Mouse (Mus musculus) embryonic fibroblast, embryonic 13.5 days (primary cell): ENCODE measurements around the gene Bod1l. TPM values are rescaled to one million over a fixed set of nuclear protein-coding genes. Genes with fewer than 3 reads are reported as not detected.

ENCODE experiments used
- H3K27ac ChIP-seq: 2 replicates; pipeline ENCODE4 v1.5.1; 2012; ENCODE audit warnings: low read length, control low read depth, inconsistent platforms; ENCODE audit not compliant: insufficient read depth
- H3K4me1 ChIP-seq: 2 replicates; pipeline ENCODE4 v1.6.1; 2011; ENCODE audit warnings: low read length; ENCODE audit not compliant: control insufficient read depth, insufficient read depth
- H3K4me3 ChIP-seq: 2 replicates; pipeline ENCODE4 v1.5.1; 2011; ENCODE audit warnings: mild to moderate bottlenecking, control low read depth, low read length; ENCODE audit not compliant: insufficient read depth
- CTCF ChIP-seq: IDR thresholded peaks from 2 replicates; pipeline ENCODE4 v1.5.1; 2011; ENCODE audit warnings: mild to moderate bottlenecking, control low read depth, low read length, moderate library complexity, borderline replicate concordance; ENCODE audit not compliant: insufficient read depth
- POLR2A ChIP-seq: IDR thresholded peaks from 2 replicates; pipeline ENCODE4 v1.6.1; 2011; ENCODE audit warnings: low read depth, mild to moderate bottlenecking, control low read depth, low read length, moderate library complexity
- polyA plus RNA-seq: library from polyadenylated mRNA; stranded (reverse); fragments of >200 nt; gene quantifications from 2 replicates; pipeline ENCODE4 v1.2.4, GENCODE M21; 2011; ENCODE audit warnings: low read depth; ENCODE audit not compliant: missing spikeins, insufficient read length

Gene Bod1l
- polyA plus RNA-seq, 1 experiment, result 27.4 TPM

DNA sequence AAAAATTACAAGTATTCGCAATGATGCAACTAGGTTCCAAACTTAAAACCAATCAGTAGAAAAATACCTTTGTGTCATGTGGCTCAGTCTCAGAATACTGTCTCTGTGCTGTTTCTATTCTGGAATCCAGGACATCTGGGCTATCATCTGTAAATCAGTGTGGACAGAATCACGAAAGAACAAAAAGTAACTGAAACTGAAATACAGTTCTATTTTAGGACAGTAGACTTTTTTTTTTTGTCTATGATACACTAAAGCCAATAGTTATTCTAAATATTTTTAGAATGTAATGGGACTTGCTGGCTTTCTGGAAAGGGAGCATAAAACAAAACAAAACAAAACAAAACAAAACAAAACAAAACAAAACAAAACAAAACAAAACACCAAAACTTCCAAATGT lies 39.0 kb downstream of the Bod1l start:
- no peak overlapping the region for H3K4me3 ChIP-seq
- H3K4me1 ChIP-seq, result no peaks in the 10 kb centered on the region
- no peak for TF ChIP-seq POLR2A
- no peak overlapping the region for H3K27ac ChIP-seq

DNA sequence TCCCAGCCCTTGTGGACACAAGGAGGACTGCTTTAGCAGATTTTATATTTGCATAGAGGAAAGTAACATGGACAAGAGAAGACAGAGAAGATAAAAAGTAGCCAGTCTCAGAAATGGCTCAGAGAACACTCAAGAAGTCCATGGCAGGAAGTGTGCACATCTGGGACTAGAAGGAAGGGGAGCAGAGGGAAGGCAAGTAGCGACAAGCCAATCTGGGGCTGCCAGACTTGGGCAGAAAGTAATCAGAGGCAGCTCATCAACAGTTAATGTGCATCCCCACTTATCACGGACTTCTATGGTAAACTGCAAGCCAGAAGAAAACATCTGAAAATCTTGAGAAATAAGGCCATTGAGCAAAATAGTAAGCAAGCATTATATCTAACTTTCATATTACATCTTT lies 39.5 kb downstream of the Bod1l start:
- TF ChIP-seq CTCF, result no peak
- TF ChIP-seq POLR2A, result no peak
- Histone ChIP-seq H3K4me3 (no peak overlapping the region), H3K4me1 (no peaks in the 10 kb centered on the region), H3K27ac (no peak overlapping the region)

- Histone ChIP-seq H3K4me1 (no peaks in the 10 kb centered on the region), H3K27ac (no peak overlapping the region), H3K4me3 (no peak overlapping the region)
- TF ChIP-seq POLR2A (no peak), CTCF (no peak)
Observed at GRCm38 (mm10) chr5:41801622-41802021, 42.5 kb downstream of the Bod1l start.

DNA sequence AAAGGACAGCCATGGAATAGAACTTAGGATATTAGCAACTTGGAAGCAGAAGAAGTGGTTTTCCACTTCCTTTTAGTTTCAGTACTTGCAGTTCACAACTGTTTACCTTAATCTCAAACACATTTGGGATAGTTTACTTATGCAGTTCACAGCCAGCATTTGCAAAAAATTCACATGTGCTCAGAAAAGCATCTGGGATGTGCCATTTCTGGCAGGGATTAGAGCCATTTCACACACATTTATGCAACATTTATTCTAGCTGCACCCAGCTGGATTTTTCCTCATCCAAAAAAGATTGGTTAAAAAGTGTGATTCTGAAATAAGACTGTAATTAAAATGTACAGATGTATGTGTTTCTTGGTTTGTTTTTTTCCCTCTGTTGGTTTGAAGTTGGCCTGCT lies 49.7 kb downstream of the Bod1l start:
- TF ChIP-seq CTCF (no peak), POLR2A (no peak)

GRCm38 (mm10) chr5:41790517-41790916 lies 53.6 kb downstream of the Bod1l start:
- Histone ChIP-seq H3K4me1 (no peaks in the 10 kb centered on the region), H3K27ac (no peak overlapping the region), H3K4me3 (no peak overlapping the region)
- TF ChIP-seq CTCF (no peak), POLR2A (no peak)

More for the DNA sequence above, 49.7 kb downstream of the Bod1l start:
- no peaks in the 10 kb centered on the region for H3K4me1 ChIP-seq
- H3K4me3 ChIP-seq, result no peak overlapping the region
- no peak overlapping the region for H3K27ac ChIP-seq

DNA sequence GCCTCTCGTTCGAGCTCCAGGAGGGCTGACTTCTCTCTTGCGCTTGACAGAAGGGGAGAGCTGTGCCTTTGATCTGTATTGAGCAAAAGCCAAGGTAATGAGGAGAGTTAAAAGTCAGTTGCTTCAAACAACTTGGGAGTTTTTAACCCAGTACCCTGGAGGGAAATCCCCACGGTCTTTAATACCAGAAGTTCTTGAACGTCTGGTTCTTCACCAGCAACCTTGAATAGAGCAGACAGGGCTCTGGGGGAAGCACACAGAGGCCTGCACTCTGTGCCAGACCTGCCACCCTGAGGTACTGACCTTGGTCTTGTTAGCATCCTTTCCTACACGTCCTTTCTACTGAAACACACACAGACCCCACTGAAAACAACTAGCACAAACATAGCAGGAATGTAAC lies 55.2 kb downstream of the Bod1l start:
- TF ChIP-seq POLR2A (no peak), CTCF (no peak)
- Histone ChIP-seq H3K4me3 (no peak overlapping the region), H3K4me1 (no peaks in the 10 kb centered on the region), H3K27ac (no peak overlapping the region)

DNA sequence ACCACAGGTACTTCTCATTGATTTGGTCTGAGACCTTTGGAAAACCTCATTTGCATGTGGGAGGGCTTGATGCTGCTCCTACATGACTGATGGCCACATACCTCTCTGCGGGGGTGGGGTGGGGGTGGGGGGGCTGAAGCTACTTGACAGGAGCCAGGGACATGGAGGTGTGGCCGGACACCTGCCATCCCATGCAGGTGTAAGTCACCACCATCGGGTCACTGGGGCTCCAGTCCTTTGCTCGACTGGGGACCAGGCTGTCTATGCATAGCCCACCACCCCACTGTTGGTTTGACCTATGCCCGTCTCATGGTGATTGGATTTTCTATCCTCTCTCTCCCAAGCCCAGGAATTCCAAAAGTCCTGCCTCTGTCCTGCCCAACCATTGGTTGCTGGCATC lies 62.2 kb downstream of the Bod1l start:
- no peak overlapping the region for H3K27ac ChIP-seq
- H3K4me3 ChIP-seq, result no peak overlapping the region
- no peaks in the 10 kb centered on the region for H3K4me1 ChIP-seq
- no peak for TF ChIP-seq POLR2A
- no peak for TF ChIP-seq CTCF

DNA sequence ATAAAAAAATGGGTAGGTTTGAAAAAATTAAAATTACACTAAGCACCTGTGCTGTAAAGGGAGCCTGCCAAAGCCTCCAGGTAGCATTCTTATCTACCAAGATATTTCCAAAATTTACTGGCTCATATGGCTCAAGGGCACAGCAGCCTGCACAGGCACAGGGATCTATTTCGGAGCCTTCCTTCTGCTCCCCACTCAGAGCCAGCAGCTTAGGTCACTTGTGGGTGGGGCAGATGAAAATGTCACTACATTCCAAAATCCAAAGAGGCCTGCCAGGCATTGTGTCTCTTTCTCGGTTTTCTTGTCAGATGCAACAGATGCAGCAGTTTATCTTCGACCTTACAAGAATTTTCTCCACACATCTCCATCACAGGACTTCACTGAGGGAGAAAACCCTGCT lies 64.1 kb downstream of the Bod1l start:
- no peak overlapping the region for H3K27ac ChIP-seq
- H3K4me1 ChIP-seq, result no peaks in the 10 kb centered on the region
- no peak overlapping the region for H3K4me3 ChIP-seq
- no peak for TF ChIP-seq POLR2A
- TF ChIP-seq CTCF, result no peak

DNA sequence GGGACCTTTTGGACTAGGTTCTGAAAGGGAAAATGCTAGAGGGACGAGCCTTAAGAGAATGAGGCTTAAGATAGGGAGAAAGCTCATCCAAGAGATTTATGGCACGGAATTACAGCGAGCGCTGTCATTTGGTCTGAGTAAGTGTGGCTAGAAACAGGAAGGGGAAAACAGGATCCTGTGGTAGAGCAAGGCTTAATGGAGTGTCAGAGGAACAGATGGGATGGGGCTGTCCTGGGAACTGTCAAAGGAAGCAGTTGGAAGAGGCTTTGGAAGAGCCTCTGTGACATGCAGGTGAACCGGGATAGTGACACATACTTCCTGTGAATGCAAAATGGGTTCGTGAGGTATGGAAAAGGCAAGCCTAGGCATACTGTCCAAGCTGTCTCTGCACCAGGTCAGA lies 68.4 kb downstream of the Bod1l start:
- Histone ChIP-seq H3K4me3 (no peak overlapping the region), H3K4me1 (no peaks in the 10 kb centered on the region), H3K27ac (no peak overlapping the region)
- no peak for TF ChIP-seq CTCF
- TF ChIP-seq POLR2A, result no peak

- Histone ChIP-seq H3K27ac (no peak overlapping the region), H3K4me1 (no peaks in the 10 kb centered on the region), H3K4me3 (no peak overlapping the region)
- TF ChIP-seq CTCF (no peak), POLR2A (no peak)
Observed at GRCm38 (mm10) chr5:41775273-41775672, 68.8 kb downstream of the Bod1l start.

DNA sequence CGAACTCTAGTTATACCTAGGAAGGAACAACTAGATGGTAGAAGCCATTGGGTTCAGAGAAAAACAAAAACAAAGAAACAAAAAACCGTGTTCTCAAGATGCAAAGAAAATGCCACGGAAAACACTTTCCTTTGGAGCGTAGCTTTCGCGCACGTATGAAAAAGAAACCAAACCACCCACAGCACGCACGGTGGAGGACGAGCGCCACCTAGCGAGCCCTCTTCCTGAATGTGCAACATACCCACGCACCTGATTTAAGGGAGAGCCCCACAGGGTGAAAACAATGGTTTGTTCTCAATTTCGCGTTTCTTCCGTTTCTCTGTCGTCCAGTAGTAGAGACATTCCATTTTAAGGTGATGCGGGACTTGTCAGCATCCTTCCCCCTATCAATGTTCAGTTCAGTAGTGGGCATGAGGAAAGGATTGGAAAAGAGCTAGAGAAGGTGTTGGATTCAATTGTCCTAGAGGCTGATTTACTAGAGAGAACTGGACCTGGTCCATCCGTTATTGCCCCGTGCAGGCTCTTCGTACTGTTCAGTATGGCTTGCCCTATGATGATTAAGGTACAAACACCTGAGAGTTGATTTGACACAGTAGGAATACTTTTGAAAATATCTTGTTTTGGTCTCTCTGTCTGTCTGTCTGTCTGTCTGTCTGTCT lies 75.6 kb downstream of the Bod1l start:
- Histone ChIP-seq H3K4me1 (no peaks in the 10 kb centered on the region), H3K4me3 (no peak overlapping the region), H3K27ac (no peak overlapping the region)
- TF ChIP-seq POLR2A (no peak), CTCF (peak; percentile 98)
